Mouse (Mus musculus): ENCODE measurements around the gene Dedd2.

- no peak for TF ChIP-seq CTCF (IDR thresholded peaks at IDR 0.05; ENCODE audit: insufficient read depth, low read depth, low read length)
- TF ChIP-seq POLR2A (IDR thresholded peaks at IDR 0.05; ENCODE audit: insufficient read depth, low read depth, low read length): no peak
Observed at GRCm38 (mm10) chr7:25268588-25268987, 48.2 kb upstream of the Dedd2 start.

All from olfactory bulb, adult 2 months (tissue).